Mouse (Mus musculus): ENCODE data around the gene Pvalb. TPM values are rescaled to one million over a fixed set of nuclear protein-coding genes. Genes with fewer than 3 reads are reported as not detected.

Gene Pvalb
- polyA plus RNA-seq, 1 experiment from 2014 or later = not detected

DNA sequence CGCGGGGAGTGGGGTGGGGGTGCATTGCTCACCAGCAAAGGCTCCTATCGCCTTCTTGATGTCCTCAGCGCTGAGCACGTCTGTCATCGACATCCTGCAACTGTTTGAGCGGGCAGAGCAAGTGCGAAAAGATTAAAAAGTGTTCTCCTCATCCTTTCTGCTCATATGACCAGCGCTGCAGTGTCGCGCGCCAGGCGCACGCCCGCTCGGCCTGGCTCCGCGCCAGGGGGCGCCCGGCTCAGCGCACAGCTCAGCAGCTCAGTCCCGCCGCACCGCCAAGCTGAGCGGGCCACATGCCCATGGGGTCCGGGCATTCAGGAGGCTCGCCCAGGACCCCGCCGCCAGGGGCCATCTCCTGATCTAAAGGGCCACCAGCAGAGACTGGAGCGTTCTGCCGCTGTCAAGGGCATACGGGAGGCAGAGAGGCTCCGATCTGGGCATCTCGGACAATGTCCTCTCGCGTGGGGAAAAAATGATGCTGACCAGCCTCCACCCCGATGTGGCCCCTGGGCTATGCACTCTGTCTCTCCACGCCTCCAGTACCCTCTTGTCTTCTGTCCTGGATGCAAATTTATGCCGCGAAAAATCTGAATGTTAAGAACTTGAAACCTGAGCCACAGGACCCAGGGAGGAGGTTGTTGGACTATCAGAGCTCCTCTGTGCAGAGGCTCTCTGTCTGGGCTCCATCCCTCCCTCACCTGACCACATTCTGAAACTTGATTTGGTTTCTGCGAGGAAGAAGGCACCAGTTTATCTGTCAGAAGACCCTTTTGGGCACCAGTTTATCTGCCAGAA lies 1.9 kb downstream of the Pvalb start:
- Histone ChIP-seq H3K9ac (replicated peaks; ENCODE audit: low read depth) (no peak overlapping the region), H3K4me2 (replicated peaks; ENCODE audit: low read depth, low read length) (peak overlapping the region; percentile 43), H3K9me3 (ENCODE audit: low read length) (no peaks in the 10 kb centered on the region), H3K36me3 (ENCODE audit: insufficient read depth, low read length) (no peaks in the 10 kb centered on the region), H3K27me3 (replicated peaks; ENCODE audit: insufficient read depth, low read length) (peaks cover 13% of the 10 kb centered on the region; the same call in 1 of the 2 replicates), H3K4me3 (ENCODE audit: low read depth, low read length) (no peak overlapping the region), H3K27ac (ENCODE audit: low read length) (no peak overlapping the region), H3K4me1 (ENCODE audit: insufficient read depth, low read depth, low read length) (no peaks in the 10 kb centered on the region)
- TF ChIP-seq CTCF (IDR thresholded peaks at IDR 0.05) (0 out of 2 replicates have a peak, but pooled peaks have one; percentile 10), EP300 (IDR thresholded peaks at IDR 0.05) (no peak)
- peak; percentile 23; the same call in 1 of the 2 replicates for ATAC-seq
- 2% methylated on average over 40 of the region's 41 CpGs for WGBS
- DNase-seq (ENCODE audit: low spot score) = peak; percentile 43

- H3K4me2 ChIP-seq (replicated peaks; ENCODE audit: low read depth, low read length) = no peak overlapping the region
- no peaks in the 10 kb centered on the region for H3K4me1 ChIP-seq (ENCODE audit: insufficient read depth, low read depth, low read length)
- DNase-seq (ENCODE audit: low spot score) (no peak), ATAC-seq (no peak)
- H3K27ac ChIP-seq (ENCODE audit: low read length) = no peak overlapping the region
- no peak overlapping the region for H3K9ac ChIP-seq (replicated peaks; ENCODE audit: low read depth)
- no peak overlapping the region for H3K4me3 ChIP-seq (ENCODE audit: low read depth, low read length)
- TF ChIP-seq CTCF (IDR thresholded peaks at IDR 0.05) = no peak
- TF ChIP-seq EP300 (IDR thresholded peaks at IDR 0.05) = no peak
- 59% methylated on average over 28 of the region's 28 CpGs for whole genome bisulfite sequencing
- H3K27me3 ChIP-seq (replicated peaks; ENCODE audit: insufficient read depth, low read length) = no peaks in the 10 kb centered on the region
- no peaks in the 10 kb centered on the region for H3K9me3 ChIP-seq (ENCODE audit: low read length)
- no peaks in the 10 kb centered on the region for H3K36me3 ChIP-seq (ENCODE audit: insufficient read depth, low read length)
Observed at GRCm38 (mm10) chr15:78195096-78195880, 10.9 kb downstream of the Pvalb start.

DNA sequence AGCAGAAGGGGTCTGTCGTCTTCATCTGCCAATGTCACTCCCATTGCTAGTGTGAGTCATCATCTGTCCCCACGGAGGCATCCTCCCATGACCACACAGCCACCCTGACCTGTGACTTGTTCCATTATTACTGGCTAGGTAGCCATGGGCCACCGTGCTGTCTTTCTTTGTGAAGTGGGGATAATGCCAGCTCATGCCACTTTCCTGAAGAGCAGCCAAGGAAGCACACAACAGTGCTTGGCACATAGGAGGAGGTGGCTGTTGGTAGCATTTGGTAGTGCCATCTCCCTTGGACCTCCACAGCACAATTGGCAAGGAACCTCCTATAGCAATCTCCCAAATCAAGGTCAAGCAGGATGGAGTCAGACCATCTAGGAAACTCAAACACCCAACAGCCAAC lies 11.9 kb downstream of the Pvalb start:
- no peaks in the 10 kb centered on the region for H3K27me3 ChIP-seq (replicated peaks; ENCODE audit: insufficient read depth, low read length)
- no peaks in the 10 kb centered on the region for H3K9me3 ChIP-seq (ENCODE audit: low read length)
- no peak for ATAC-seq
- H3K4me1 ChIP-seq (ENCODE audit: insufficient read depth, low read depth, low read length) = no peaks in the 10 kb centered on the region
- H3K36me3 ChIP-seq (ENCODE audit: insufficient read depth, low read length) = no peaks in the 10 kb centered on the region
- no peak overlapping the region for H3K4me2 ChIP-seq (replicated peaks; ENCODE audit: low read depth, low read length)
- TF ChIP-seq CTCF (IDR thresholded peaks at IDR 0.05) (no peak), EP300 (IDR thresholded peaks at IDR 0.05) (no peak)
- DNase-seq (ENCODE audit: low spot score) = no peak
- no peak overlapping the region for H3K4me3 ChIP-seq (ENCODE audit: low read depth, low read length)
- H3K27ac ChIP-seq (ENCODE audit: low read length) = no peak overlapping the region
- no peak overlapping the region for H3K9ac ChIP-seq (replicated peaks; ENCODE audit: low read depth)
- WGBS = 74% methylated on average over 3 of the region's 3 CpGs

- no peak overlapping the region for H3K9ac ChIP-seq (replicated peaks; ENCODE audit: low read depth)
- ATAC-seq = no peak
- no peaks in the 10 kb centered on the region for H3K36me3 ChIP-seq (ENCODE audit: insufficient read depth, low read length)
- no peak overlapping the region for H3K27ac ChIP-seq (ENCODE audit: low read length)
- TF ChIP-seq EP300 (IDR thresholded peaks at IDR 0.05) (no peak), CTCF (IDR thresholded peaks at IDR 0.05) (no peak)
- H3K4me1 ChIP-seq (ENCODE audit: insufficient read depth, low read depth, low read length) = no peaks in the 10 kb centered on the region
- H3K27me3 ChIP-seq (replicated peaks; ENCODE audit: insufficient read depth, low read length) = no peaks in the 10 kb centered on the region
- H3K4me2 ChIP-seq (replicated peaks; ENCODE audit: low read depth, low read length) = no peak overlapping the region
- H3K9me3 ChIP-seq (ENCODE audit: low read length) = no peaks in the 10 kb centered on the region
- 89% methylated on average over 7 of the region's 7 CpGs for WGBS
- no peak overlapping the region for H3K4me3 ChIP-seq (ENCODE audit: low read depth, low read length)
- no peak for DNase-seq (ENCODE audit: low spot score)
Observed at GRCm38 (mm10) chr15:78189636-78190035, 16.6 kb downstream of the Pvalb start.

DNA sequence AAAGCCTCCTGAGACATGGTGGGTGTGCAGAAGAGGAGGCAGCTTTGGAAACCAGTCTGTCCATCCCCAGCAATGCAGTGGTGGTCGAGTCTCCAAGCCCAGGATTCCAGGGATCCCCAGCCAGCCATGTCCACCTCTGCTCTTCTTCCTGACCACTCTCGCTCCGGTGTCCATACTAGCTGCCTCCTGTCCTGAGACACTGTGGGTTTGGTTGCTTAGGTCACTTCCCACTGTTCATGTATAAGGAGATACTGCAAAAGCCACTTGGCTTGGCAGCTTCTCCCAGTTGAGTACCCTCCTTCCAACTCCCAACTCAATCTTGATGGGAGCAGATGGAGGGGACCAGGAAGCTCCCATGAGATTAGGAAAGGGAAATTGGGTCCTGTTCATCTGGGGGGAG lies 17.7 kb downstream of the Pvalb start:
- Histone ChIP-seq H3K9me3 (ENCODE audit: low read length) (no peaks in the 10 kb centered on the region), H3K9ac (replicated peaks; ENCODE audit: low read depth) (no peak overlapping the region), H3K4me3 (ENCODE audit: low read depth, low read length) (no peak overlapping the region), H3K27ac (ENCODE audit: low read length) (no peak overlapping the region), H3K27me3 (replicated peaks; ENCODE audit: insufficient read depth, low read length) (no peaks in the 10 kb centered on the region), H3K36me3 (ENCODE audit: insufficient read depth, low read length) (no peaks in the 10 kb centered on the region), H3K4me2 (replicated peaks; ENCODE audit: low read depth, low read length) (no peak overlapping the region), H3K4me1 (ENCODE audit: insufficient read depth, low read depth, low read length) (no peaks in the 10 kb centered on the region)
- no peak for ATAC-seq
- no peak for DNase-seq (ENCODE audit: low spot score)
- WGBS = 81% methylated on average over 3 of the region's 3 CpGs
- no peak for TF ChIP-seq CTCF (IDR thresholded peaks at IDR 0.05)
- no peak for TF ChIP-seq EP300 (IDR thresholded peaks at IDR 0.05)

DNA sequence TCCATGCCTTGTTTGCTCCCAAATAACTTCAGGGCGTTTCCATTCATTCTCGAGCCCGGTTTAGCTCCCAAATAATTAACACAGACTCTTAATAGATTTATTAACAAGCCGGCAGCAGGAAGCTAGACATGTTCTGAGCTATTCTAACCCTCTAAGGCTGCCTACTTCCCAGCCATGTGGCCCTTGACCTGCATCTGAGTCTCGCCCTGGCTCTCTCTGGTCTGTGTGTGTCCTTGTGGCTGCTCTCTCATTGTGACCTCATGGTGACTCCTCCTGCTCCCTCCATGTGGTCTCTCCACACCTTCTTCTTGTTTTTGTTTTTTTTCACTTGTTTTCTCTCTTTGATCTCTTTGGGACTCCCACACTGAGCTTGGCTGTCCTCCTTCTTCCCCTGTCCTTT lies 19.3 kb downstream of the Pvalb start:
- no peak for TF ChIP-seq EP300 (IDR thresholded peaks at IDR 0.05)
- no peak for TF ChIP-seq CTCF (IDR thresholded peaks at IDR 0.05)
- Histone ChIP-seq H3K4me2 (replicated peaks; ENCODE audit: low read depth, low read length) (no peak overlapping the region), H3K4me3 (ENCODE audit: low read depth, low read length) (no peak overlapping the region), H3K27ac (ENCODE audit: low read length) (no peak overlapping the region), H3K9me3 (ENCODE audit: low read length) (no peaks in the 10 kb centered on the region), H3K36me3 (ENCODE audit: insufficient read depth, low read length) (no peaks in the 10 kb centered on the region), H3K9ac (replicated peaks; ENCODE audit: low read depth) (no peak overlapping the region), H3K27me3 (replicated peaks; ENCODE audit: insufficient read depth, low read length) (no peaks in the 10 kb centered on the region), H3K4me1 (ENCODE audit: insufficient read depth, low read depth, low read length) (no peaks in the 10 kb centered on the region; the same call in 1 of the 2 replicates)
- DNase-seq (ENCODE audit: low spot score) (no peak), ATAC-seq (no peak)
- 56% methylated on average over 5 of the region's 5 CpGs for whole genome bisulfite sequencing
